Mouse (Mus musculus) heart, embryonic 14.5 days (tissue): Measurements from ENCODE around the gene Sox5. TPM values are rescaled to one million over a fixed set of nuclear protein-coding genes. Genes with fewer than 3 reads are reported as not detected.

Experiments used
- ATAC-seq: fragments of 200-750 bp; cut with Nextera tagmentation; 2 replicates; pipeline ENCODE4 v1.8.0; 2017; ENCODE audit warnings: low read depth, moderate TSS enrichment; ENCODE audit not compliant: insufficient number of reproducible peaks, insufficient read depth, low FRiP score
- H3K27ac ChIP-seq, 2 experiments: fragments of 200-500 bp in 1 of 2; fragments of 300-500 bp in 1 of 2; sonication (generic) in 1 of 2; replicated peaks in 1 of 2; 2 replicates each; pipeline ENCODE4 v1.5.1; 2012 to 2014; ENCODE audit warnings: low read depth in 2 of 2, low read length in 2 of 2, control low read depth in 1 of 2, mild to moderate bottlenecking in 1 of 2, mixed read lengths in 1 of 2; ENCODE audit not compliant: control insufficient read depth in 1 of 2, insufficient read depth in 1 of 2
- H3K27me3 ChIP-seq: fragments of 300-500 bp; sonication (generic); 2 replicates; pipeline ENCODE4 v1.6.1; 2014; ENCODE audit warnings: mild to moderate bottlenecking, low read length, control low read depth; ENCODE audit not compliant: control insufficient read depth, insufficient read depth
- H3K36me3 ChIP-seq: fragments of 300-500 bp; sonication (generic); 2 replicates; pipeline ENCODE4 v1.6.1; 2014; ENCODE audit warnings: mild to moderate bottlenecking, control low read depth, low read length, mixed read lengths; ENCODE audit not compliant: control insufficient read depth, insufficient read depth
- H3K4me1 ChIP-seq, 2 experiments: fragments of 200-500 bp in 1 of 2; fragments of 300-500 bp in 1 of 2; sonication (generic) in 1 of 2; 2 replicates each; pipeline ENCODE4 v1.6.1; 2012 to 2014; ENCODE audit warnings: low read length in 2 of 2, control low read depth in 1 of 2, mixed read lengths in 1 of 2; ENCODE audit not compliant: control insufficient read depth in 2 of 2, insufficient read depth in 2 of 2
- H3K4me2 ChIP-seq: fragments of 300-500 bp; sonication (generic); 2 replicates; pipeline ENCODE4 v1.6.1; 2014; ENCODE audit warnings: mild to moderate bottlenecking, low read length
- H3K4me3 ChIP-seq, 2 experiments: fragments of 200-500 bp in 1 of 2; fragments of 300-500 bp in 1 of 2; sonication (generic) in 1 of 2; 2 replicates each; pipeline ENCODE4 v1.5.1; 2012 to 2014; ENCODE audit warnings: low read length in 2 of 2, mild to moderate bottlenecking in 2 of 2, control low read depth in 1 of 2, low read depth in 1 of 2, moderate library complexity in 1 of 2; ENCODE audit not compliant: control insufficient read depth in 1 of 2, insufficient read depth in 1 of 2
- H3K9ac ChIP-seq: fragments of 300-500 bp; sonication (generic); 2 replicates; pipeline ENCODE4 v1.6.1; 2014; ENCODE audit warnings: mild to moderate bottlenecking, low read length
- H3K9me3 ChIP-seq: fragments of 300-500 bp; sonication (generic); 2 replicates; pipeline ENCODE4 v1.6.1; 2016; ENCODE audit warnings: low read length, control low read depth; ENCODE audit not compliant: control insufficient read depth
- WGBS: fragments of 180-500 bp; shearing (Covaris S2); extraction: QIAGEN DNeasy Blood & Tissue Kit; methylation state at CpG from one replicate; pipeline ENCODE4 v1.1.7; 2014; 5-methylcytosine and 5-hydroxymethylcytosine counted together
- polyA plus RNA-seq: library from polyadenylated mRNA; unstranded; fragments of >200 nt; fragmentation: Nextera tagmentation; extraction: Ambion mirVana; gene quantifications from 2 replicates; pipeline ENCODE4 v1.2.1, GENCODE M21; 2014

Gene Sox5
- polyA plus RNA-seq, 1 experiment from 2014 or later, result 10.6 TPM

DNA sequence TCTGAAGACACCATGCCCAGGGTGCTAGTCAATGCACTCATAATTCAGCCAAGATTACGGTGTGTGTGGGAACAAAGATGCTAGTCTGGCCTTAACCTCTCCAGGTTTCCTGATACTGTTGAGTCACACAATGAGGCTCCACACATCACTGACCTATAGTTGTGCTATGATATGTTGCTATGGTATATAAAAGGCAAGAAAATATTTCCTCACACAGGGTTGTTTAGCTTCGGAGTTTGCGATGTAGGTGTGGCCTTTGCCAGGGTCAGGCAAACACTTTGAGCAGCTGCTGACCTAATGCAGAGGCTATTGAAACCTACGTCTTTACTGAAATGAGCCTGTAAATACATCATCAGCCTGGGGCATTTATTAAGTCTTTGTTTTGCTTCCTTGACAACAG is 833.7 kb downstream of the Sox5 start:
- H3K9ac ChIP-seq, result no peak overlapping the region
- no peak for ATAC-seq
- no peak overlapping the region for H3K4me2 ChIP-seq

DNA sequence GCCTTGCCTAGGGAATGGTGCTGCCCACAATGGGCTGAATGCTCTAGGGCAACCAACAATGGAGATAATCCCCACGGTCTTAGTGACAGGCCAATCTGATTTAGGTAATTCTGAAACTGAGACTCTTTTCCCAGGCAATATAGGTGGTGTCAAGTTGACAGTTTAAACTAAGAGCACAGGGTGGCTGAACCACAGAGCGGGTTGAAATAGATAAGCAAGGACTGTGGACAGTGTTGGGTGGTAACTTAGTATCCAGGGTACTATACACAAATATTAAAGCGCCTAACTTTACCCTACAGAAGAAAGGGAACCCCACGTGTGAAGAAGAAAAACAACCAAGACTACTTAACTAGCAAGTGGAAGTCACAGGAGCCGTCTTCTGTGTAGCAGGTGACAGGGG is 838.7 kb downstream of the Sox5 start:
- H3K4me2 ChIP-seq, result no peak overlapping the region
- 82% methylated on average over 5 of the region's 5 CpGs for WGBS
- H3K9ac ChIP-seq, result no peak overlapping the region
- H3K27me3 ChIP-seq, result no peaks in the 10 kb centered on the region
- H3K4me1 ChIP-seq, result no peaks in the 10 kb centered on the region
- ATAC-seq, result no peak
- no peak overlapping the region for H3K27ac ChIP-seq
- H3K36me3 ChIP-seq, result no peaks in the 10 kb centered on the region
- H3K4me3 ChIP-seq, result no peak overlapping the region
- no peaks in the 10 kb centered on the region for H3K9me3 ChIP-seq

More for the DNA sequence above, 833.7 kb downstream of the Sox5 start:
- H3K36me3 ChIP-seq, result no peaks in the 10 kb centered on the region
- no peaks in the 10 kb centered on the region for H3K27me3 ChIP-seq
- WGBS, result 93% methylated on average over 4 of the region's 4 CpGs
- H3K4me1 ChIP-seq, result no peaks in the 10 kb centered on the region
- H3K9me3 ChIP-seq, result no peaks in the 10 kb centered on the region
- no peak overlapping the region for H3K4me3 ChIP-seq
- no peak overlapping the region for H3K27ac ChIP-seq

DNA sequence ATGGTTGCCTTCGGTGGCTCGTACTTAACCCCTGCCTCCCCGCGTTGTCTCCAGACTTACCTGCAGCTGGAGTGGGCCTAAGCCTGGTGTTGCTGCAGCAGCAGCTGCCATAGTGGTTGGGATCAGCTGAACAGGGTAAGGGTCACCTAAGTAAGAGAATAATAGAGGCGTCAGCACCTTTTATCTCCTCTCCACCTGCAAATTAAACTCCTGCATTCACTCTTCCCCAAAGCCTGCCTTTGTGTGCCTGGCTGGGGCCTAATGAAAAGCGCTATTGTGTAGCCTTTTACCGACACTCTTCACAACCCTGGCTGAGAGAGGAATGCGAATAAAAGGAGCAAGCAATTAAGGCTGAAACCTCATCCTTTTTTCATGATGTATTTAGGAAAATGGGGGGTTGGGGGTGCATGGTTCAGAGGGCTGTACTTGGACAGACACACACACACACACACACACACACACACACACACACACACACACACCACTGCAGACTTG is 840.4 kb downstream of the Sox5 start:
- no peak overlapping the region for H3K4me3 ChIP-seq
- no peak for ATAC-seq
- no peak overlapping the region for H3K27ac ChIP-seq
- H3K27me3 ChIP-seq, result no peaks in the 10 kb centered on the region
- 63% methylated on average over 8 of the region's 8 CpGs for WGBS
- no peak overlapping the region for H3K9ac ChIP-seq
- no peak overlapping the region for H3K4me2 ChIP-seq
- H3K36me3 ChIP-seq, result no peaks in the 10 kb centered on the region
- H3K9me3 ChIP-seq, result no peaks in the 10 kb centered on the region
- no peaks in the 10 kb centered on the region for H3K4me1 ChIP-seq

DNA sequence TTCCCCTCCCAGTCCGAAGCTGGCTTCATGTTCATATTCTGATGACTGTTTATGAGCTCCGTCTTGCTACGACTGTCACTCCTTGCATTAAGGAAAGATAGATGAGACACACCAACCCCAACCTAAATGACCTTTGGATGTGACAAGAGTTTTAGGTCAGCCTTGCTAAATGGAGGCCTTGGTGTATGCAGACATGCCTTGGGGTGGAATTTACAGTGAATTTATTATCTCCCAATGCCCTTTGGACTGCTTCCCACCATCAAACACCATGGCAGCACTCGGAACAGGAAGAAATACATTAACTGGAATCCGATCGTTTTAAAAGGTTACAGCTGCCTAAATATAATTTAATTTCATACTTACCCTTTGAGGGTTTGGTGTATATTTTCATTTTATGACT is 858.6 kb downstream of the Sox5 start:
- ATAC-seq, result no peak
- Histone ChIP-seq H3K36me3 (no peaks in the 10 kb centered on the region), H3K4me1 (no peaks in the 10 kb centered on the region), H3K9me3 (no peaks in the 10 kb centered on the region), H3K4me2 (no peak overlapping the region), H3K27ac (no peak overlapping the region), H3K4me3 (no peak overlapping the region), H3K27me3 (no peaks in the 10 kb centered on the region), H3K9ac (no peak overlapping the region)
- WGBS, result 86% methylated on average over 6 of the region's 6 CpGs

DNA sequence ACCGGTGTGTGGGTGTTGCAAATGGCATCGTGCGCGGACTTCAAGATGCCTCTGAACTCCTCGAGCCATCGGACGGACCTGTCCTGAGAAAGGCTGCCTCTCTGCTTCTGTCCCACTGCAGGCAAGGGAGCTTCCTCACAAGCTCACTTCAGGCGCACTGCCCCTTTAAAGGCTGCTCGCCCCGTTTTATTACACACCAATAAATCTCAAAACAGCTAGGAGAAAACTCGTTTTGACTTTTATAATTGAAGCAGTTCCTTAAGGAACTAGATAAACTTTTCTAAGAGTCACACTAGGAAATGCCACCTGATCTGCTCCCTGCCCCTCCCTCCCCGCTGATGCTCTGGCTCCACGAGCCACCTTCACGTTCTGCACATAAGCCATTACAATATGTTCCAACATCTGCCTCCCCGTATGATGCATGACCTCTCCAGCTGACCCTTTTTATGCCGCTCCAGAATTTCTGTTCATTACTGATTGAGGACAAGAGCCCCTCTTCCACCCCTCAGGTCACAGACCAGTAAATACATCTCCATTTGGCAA is 863.3 kb downstream of the Sox5 start:
- 84% methylated on average over 16 of the region's 16 CpGs for WGBS
- no peak for ATAC-seq
- no peaks in the 10 kb centered on the region for H3K27me3 ChIP-seq

DNA sequence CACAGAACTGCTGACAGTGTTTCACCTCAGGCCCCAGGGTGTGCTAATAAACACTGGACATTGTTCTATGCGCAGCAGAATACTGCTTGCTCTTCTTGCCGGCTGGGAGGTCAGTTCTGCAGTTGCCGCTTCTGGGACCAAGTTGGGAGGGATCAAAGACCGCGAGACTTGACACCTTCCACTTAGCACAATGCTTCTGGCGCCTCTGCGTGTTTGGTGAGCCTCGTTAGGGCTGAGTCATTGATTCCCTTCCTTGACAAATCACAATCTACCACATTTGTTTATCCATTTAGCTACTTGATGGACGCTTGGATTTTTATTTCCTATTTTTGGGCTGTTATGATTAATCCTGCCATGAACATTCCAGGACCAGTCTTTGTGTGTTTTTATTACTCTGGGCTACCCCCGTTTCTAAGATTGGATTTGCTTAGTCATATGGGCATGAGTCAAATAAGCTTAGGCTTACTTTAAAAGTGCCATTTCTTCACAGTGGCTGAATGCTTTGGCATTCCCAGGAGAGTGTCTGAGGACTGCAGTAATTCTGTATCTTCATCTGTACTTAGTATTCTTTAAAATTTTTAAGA is 865.5 kb downstream of the Sox5 start:
- Histone ChIP-seq H3K4me2 (no peak overlapping the region), H3K27ac (no peak overlapping the region), H3K36me3 (no peaks in the 10 kb centered on the region), H3K4me1 (no peaks in the 10 kb centered on the region), H3K27me3 (no peaks in the 10 kb centered on the region), H3K9ac (no peak overlapping the region), H3K9me3 (no peaks in the 10 kb centered on the region), H3K4me3 (no peak overlapping the region)
- no peak for ATAC-seq
- WGBS, result 72% methylated on average over 10 of the region's 10 CpGs

More for the DNA sequence above, 863.3 kb downstream of the Sox5 start:
- H3K27ac ChIP-seq, result no peak overlapping the region
- H3K4me3 ChIP-seq, result no peak overlapping the region
- H3K36me3 ChIP-seq, result no peaks in the 10 kb centered on the region
- H3K9ac ChIP-seq, result no peak overlapping the region
- no peak overlapping the region for H3K4me2 ChIP-seq
- H3K9me3 ChIP-seq, result no peaks in the 10 kb centered on the region
- H3K4me1 ChIP-seq, result no peaks in the 10 kb centered on the region

DNA sequence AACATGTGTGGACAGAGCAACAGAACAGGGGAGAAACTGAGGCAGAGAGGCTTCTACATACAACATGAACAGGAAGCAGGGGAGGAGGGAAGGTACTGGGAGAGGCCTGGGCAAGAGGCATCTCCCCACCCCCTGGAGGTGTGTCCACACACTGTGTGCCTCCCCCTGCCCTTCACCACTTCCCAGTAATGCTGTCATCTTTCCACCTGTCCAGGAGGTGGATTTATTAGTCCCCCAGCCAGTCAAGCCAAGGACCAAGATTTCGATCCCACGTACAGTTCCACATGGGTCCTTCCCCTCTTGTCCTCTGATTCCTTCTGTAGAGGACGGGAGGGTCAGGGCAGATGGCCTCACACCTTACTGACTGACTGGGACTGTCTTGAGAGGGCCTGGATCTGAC is 866.1 kb downstream of the Sox5 start:
- no peak overlapping the region for H3K4me2 ChIP-seq
- ATAC-seq, result no peak
- H3K9ac ChIP-seq, result no peak overlapping the region
- H3K4me1 ChIP-seq, result no peaks in the 10 kb centered on the region
- 96% methylated on average over 3 of the region's 3 CpGs for WGBS
- no peaks in the 10 kb centered on the region for H3K9me3 ChIP-seq
- no peaks in the 10 kb centered on the region for H3K27me3 ChIP-seq
- no peak overlapping the region for H3K4me3 ChIP-seq
- no peaks in the 10 kb centered on the region for H3K36me3 ChIP-seq
- no peak overlapping the region for H3K27ac ChIP-seq

DNA sequence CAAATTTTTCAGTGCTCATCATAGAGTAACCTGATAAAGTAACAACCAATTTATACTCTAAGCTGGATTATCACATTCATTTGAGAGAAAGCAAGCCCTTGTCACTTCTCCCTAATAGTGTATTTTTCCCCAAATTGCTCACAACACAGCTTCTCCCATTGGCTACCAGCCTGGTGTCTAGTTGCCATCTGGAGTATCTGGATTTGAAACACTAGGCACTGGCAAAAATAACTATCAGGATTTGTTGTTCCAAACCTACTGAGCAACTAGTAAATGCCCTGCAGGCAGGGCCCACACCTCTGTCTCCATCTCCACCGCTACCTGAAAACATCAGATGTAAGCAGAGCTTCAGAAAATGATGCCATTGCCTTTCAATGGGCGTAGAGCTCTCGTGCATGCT is 869.5 kb downstream of the Sox5 start:
- H3K9me3 ChIP-seq, result no peaks in the 10 kb centered on the region
- H3K36me3 ChIP-seq, result no peaks in the 10 kb centered on the region
- H3K4me2 ChIP-seq, result no peak overlapping the region
- no peak overlapping the region for H3K4me3 ChIP-seq
- 91% methylated on average over 3 of the region's 3 CpGs for WGBS
- H3K9ac ChIP-seq, result no peak overlapping the region
- no peak overlapping the region for H3K27ac ChIP-seq
- peaks cover 0 to 3% of the 10 kb centered on the region in 2 experiments; a peak in 2 of 4 replicates for H3K4me1 ChIP-seq
- no peaks in the 10 kb centered on the region for H3K27me3 ChIP-seq
- no peak for ATAC-seq
